Mouse (Mus musculus): ENCODE measurements around the gene Cdh23. TPM values are rescaled to one million over a fixed set of nuclear protein-coding genes. Genes with fewer than 3 reads are reported as not detected.

The Cdh23 gene
- total RNA-seq, 2 experiments from 2014 or later: 3.3 to 4.0 TPM

GRCm38 (mm10) chr10:60495070-60495469, 201.2 kb downstream of the Cdh23 start:
- no peak for DNase-seq (ENCODE audit: low spot score in 2 of 2)

- DNase-seq (ENCODE audit: low spot score in 2 of 2): no peak
Measured at GRCm38 (mm10) chr10:60491538-60491937, 204.8 kb downstream of the Cdh23 start.

GRCm38 (mm10) chr10:60481381-60481780, 214.9 kb downstream of the Cdh23 start:
- no peak for DNase-seq (ENCODE audit: low spot score in 2 of 2)

GRCm38 (mm10) chr10:60474549-60474948, 221.7 kb downstream of the Cdh23 start:
- no peak for DNase-seq (ENCODE audit: low spot score in 2 of 2)

GRCm38 (mm10) chr10:60473782-60474322, 222.4 kb downstream of the Cdh23 start:
- no peak for DNase-seq (ENCODE audit: low spot score in 2 of 2)

- DNase-seq (ENCODE audit: low spot score in 2 of 2): no peak
Measured at GRCm38 (mm10) chr10:60467752-60468151, 228.5 kb downstream of the Cdh23 start.

GRCm38 (mm10) chr10:60463953-60464647, 232.2 kb downstream of the Cdh23 start:
- DNase-seq (ENCODE audit: low spot score in 2 of 2): no peak

- DNase-seq (ENCODE audit: low spot score in 2 of 2): no peak
Measured at GRCm38 (mm10) chr10:60456662-60457397, 239.5 kb downstream of the Cdh23 start.

- DNase-seq (ENCODE audit: low spot score in 2 of 2): no peak
Measured at GRCm38 (mm10) chr10:60455193-60455592, 241.1 kb downstream of the Cdh23 start.

GRCm38 (mm10) chr10:60447186-60447585, 249.1 kb downstream of the Cdh23 start:
- no peak for DNase-seq (ENCODE audit: low spot score in 2 of 2)

GRCm38 (mm10) chr10:60445031-60445593, 251.2 kb downstream of the Cdh23 start:
- peak; percentile 11 to 21 for DNase-seq (ENCODE audit: low spot score in 2 of 2)

- no peak for DNase-seq (ENCODE audit: low spot score in 2 of 2)
Measured at GRCm38 (mm10) chr10:60443078-60443477, 253.2 kb downstream of the Cdh23 start.

GRCm38 (mm10) chr10:60442321-60442720, 254.0 kb downstream of the Cdh23 start:
- no peak for DNase-seq (ENCODE audit: low spot score in 2 of 2)

GRCm38 (mm10) chr10:60432679-60433078, 263.6 kb downstream of the Cdh23 start:
- no peak for DNase-seq (ENCODE audit: low spot score in 2 of 2)

GRCm38 (mm10) chr10:60430591-60430990, 265.7 kb downstream of the Cdh23 start:
- no peak for DNase-seq (ENCODE audit: low spot score in 2 of 2)

GRCm38 (mm10) chr10:60430001-60430400, 266.3 kb downstream of the Cdh23 start:
- no peak for DNase-seq (ENCODE audit: low spot score in 2 of 2)

GRCm38 (mm10) chr10:60422756-60423155, 273.5 kb downstream of the Cdh23 start:
- no peak for DNase-seq (ENCODE audit: low spot score in 2 of 2)

- no peak for DNase-seq (ENCODE audit: low spot score in 2 of 2)
Measured at GRCm38 (mm10) chr10:60419624-60420023, 276.7 kb downstream of the Cdh23 start.

- DNase-seq (ENCODE audit: low spot score in 2 of 2): peak; percentile 63 to 71
Measured at GRCm38 (mm10) chr10:60418137-60418536, 278.2 kb downstream of the Cdh23 start.

- DNase-seq (ENCODE audit: low spot score in 2 of 2): no peak
Measured at GRCm38 (mm10) chr10:60417041-60417440, 279.2 kb downstream of the Cdh23 start.

GRCm38 (mm10) chr10:60413756-60414155, 282.5 kb downstream of the Cdh23 start:
- DNase-seq (ENCODE audit: low spot score in 2 of 2): no peak

GRCm38 (mm10) chr10:60411794-60412193, 284.5 kb downstream of the Cdh23 start:
- DNase-seq (ENCODE audit: low spot score in 2 of 2): no peak
